Mouse (Mus musculus): ENCODE data around the gene Prpf19.

GRCm38 (mm10) chr19:10940097-10940800 lies 45.2 kb downstream of the Prpf19 start:
- TF ChIP-seq CTCF (IDR thresholded peaks at IDR 0.05; ENCODE audit: low read depth) (peak; percentile 94), EP300 (IDR thresholded peaks at IDR 0.05; ENCODE audit: low read depth) (no peak)

Data from liver, embryonic 14.5 days (tissue).